Mouse (Mus musculus) cerebellum, adult 2 months (tissue): Measurements from ENCODE around the gene Cyp1a1.

Experiments
- CTCF ChIP-seq: fragments of 200-500 bp; IDR thresholded peaks from 2 replicates; pipeline ENCODE4 v1.5.1; 2011; ENCODE audit warnings: low read depth, mild to moderate bottlenecking, control low read depth, low read length, moderate library complexity, borderline replicate concordance; ENCODE audit not compliant: insufficient read depth
- POLR2A ChIP-seq: fragments of 200-500 bp; IDR thresholded peaks from 2 replicates; pipeline ENCODE4 v1.6.1; 2011; ENCODE audit warnings: low read length, control low read depth, borderline replicate concordance; ENCODE audit not compliant: insufficient read depth

DNA sequence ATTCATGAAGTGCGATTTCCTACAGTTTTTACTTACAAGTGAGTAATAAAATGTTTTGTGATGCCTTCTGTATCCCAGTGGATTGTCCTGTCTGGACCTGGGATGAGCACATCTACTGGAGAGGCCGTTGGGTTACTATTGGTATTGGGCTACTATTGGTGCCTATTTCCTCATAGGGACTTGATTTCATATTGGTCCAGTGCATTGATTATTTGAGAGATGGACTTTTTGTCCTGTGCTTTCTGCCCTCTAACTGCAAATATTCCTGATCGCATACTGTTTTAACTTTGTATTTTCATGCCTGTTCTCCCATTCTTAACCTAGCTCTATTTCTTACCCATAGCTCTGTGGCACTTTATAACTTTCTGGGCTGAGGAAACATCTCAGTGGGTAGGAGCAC lies 37.0 kb downstream of the Cyp1a1 start:
- TF ChIP-seq CTCF, result no peak
- no peak for TF ChIP-seq POLR2A
